Mouse (Mus musculus): ENCODE measurements around the gene Ang6. TPM values are rescaled to one million over a fixed set of nuclear protein-coding genes. Genes with fewer than 3 reads are reported as not detected.
"Not testable (repeated sequence)": the region's sequence is repeated elsewhere in the genome, so short reads cannot be mapped to it uniquely, and the experiment has no call there.

The Ang6 gene
- polyA plus RNA-seq, 1 experiment from 2014 or later = not detected

GRCm38 (mm10) chr14:43983897-43984296 lies 18.2 kb downstream of the Ang6 start:
- peaks cover 2% of the 10 kb centered on the region; the same call in 1 of the 2 replicates for H3K4me1 ChIP-seq (ENCODE audit: control insufficient read depth, insufficient read depth, low read length)
- no peaks in the 10 kb centered on the region for H3K9me3 ChIP-seq (replicated peaks; ENCODE audit: control insufficient read depth, low read length)
- 2% methylated on average over 4 of the region's 4 CpGs for WGBS
- no peak overlapping the region for H3K4me2 ChIP-seq (ENCODE audit: low read depth, low read length)
- H3K27ac ChIP-seq (ENCODE audit: low read length) = peak overlapping the region; percentile 57
- peak; percentile 87 for ATAC-seq (replicated peaks; ENCODE audit: extremely low read depth, insufficient read depth, low FRiP score)
- H3K9ac ChIP-seq (ENCODE audit: low read length) = no peak overlapping the region
- no peaks in the 10 kb centered on the region for H3K36me3 ChIP-seq (ENCODE audit: control insufficient read depth, insufficient read depth)
- no peak overlapping the region for H3K4me3 ChIP-seq (ENCODE audit: low read length)
- no peaks in the 10 kb centered on the region for H3K27me3 ChIP-seq (ENCODE audit: control insufficient read depth, insufficient read depth, low read length)

GRCm38 (mm10) chr14:43983454-43983853 lies 18.6 kb downstream of the Ang6 start:
- Histone ChIP-seq H3K4me2 (ENCODE audit: low read depth, low read length) (peak overlapping the region; percentile 18; the same call in 1 of the 2 replicates), H3K27me3 (ENCODE audit: control insufficient read depth, insufficient read depth, low read length) (no peaks in the 10 kb centered on the region), H3K36me3 (ENCODE audit: control insufficient read depth, insufficient read depth) (no peaks in the 10 kb centered on the region), H3K9me3 (replicated peaks; ENCODE audit: control insufficient read depth, low read length) (no peaks in the 10 kb centered on the region), H3K27ac (ENCODE audit: low read length) (peak overlapping the region; percentile 57), H3K9ac (ENCODE audit: low read length) (no peak overlapping the region), H3K4me3 (ENCODE audit: low read length) (no peak overlapping the region), H3K4me1 (ENCODE audit: control insufficient read depth, insufficient read depth, low read length) (peaks cover 2% of the 10 kb centered on the region; the same call in 1 of the 2 replicates)
- ATAC-seq (replicated peaks; ENCODE audit: extremely low read depth, insufficient read depth, low FRiP score) = peak; percentile 83
- 15% methylated on average over 4 of the region's 4 CpGs for WGBS

GRCm38 (mm10) chr14:43956769-43957168 lies 45.3 kb downstream of the Ang6 start, which contains the start of gene Ang5:
Gene Ang5, plus strand, starts transcription at chr14:43957069.
- not testable (repeated sequence) for H3K9ac ChIP-seq (ENCODE audit: low read length); H3K4me2 ChIP-seq (ENCODE audit: low read depth, low read length); H3K4me1 ChIP-seq (ENCODE audit: control insufficient read depth, insufficient read depth, low read length); H3K36me3 ChIP-seq (ENCODE audit: control insufficient read depth, insufficient read depth); H3K27ac ChIP-seq (ENCODE audit: low read length); H3K27me3 ChIP-seq (ENCODE audit: control insufficient read depth, insufficient read depth, low read length); ATAC-seq (replicated peaks; ENCODE audit: extremely low read depth, insufficient read depth, low FRiP score); H3K4me3 ChIP-seq (ENCODE audit: low read length); H3K9me3 ChIP-seq (replicated peaks; ENCODE audit: control insufficient read depth, low read length)
- no CpG with 5 or more reads among the region's 2 CpGs for WGBS

- not testable (repeated sequence) for H3K9me3 ChIP-seq (replicated peaks; ENCODE audit: control insufficient read depth, low read length); H3K27me3 ChIP-seq (ENCODE audit: control insufficient read depth, insufficient read depth, low read length); H3K27ac ChIP-seq (ENCODE audit: low read length); ATAC-seq (replicated peaks; ENCODE audit: extremely low read depth, insufficient read depth, low FRiP score); H3K9ac ChIP-seq (ENCODE audit: low read length); H3K4me3 ChIP-seq (ENCODE audit: low read length); H3K36me3 ChIP-seq (ENCODE audit: control insufficient read depth, insufficient read depth); H3K4me1 ChIP-seq (ENCODE audit: control insufficient read depth, insufficient read depth, low read length); H3K4me2 ChIP-seq (ENCODE audit: low read depth, low read length)
- WGBS = no CpG with 5 or more reads among the region's 1 CpGs
Observed at GRCm38 (mm10) chr14:43955074-43955473, 47.0 kb downstream of the Ang6 start.

- not testable (repeated sequence) for H3K4me3 ChIP-seq (ENCODE audit: low read length); H3K9me3 ChIP-seq (replicated peaks; ENCODE audit: control insufficient read depth, low read length); H3K9ac ChIP-seq (ENCODE audit: low read length); ATAC-seq (replicated peaks; ENCODE audit: extremely low read depth, insufficient read depth, low FRiP score); H3K36me3 ChIP-seq (ENCODE audit: control insufficient read depth, insufficient read depth); H3K4me2 ChIP-seq (ENCODE audit: low read depth, low read length); H3K27me3 ChIP-seq (ENCODE audit: control insufficient read depth, insufficient read depth, low read length); H3K4me1 ChIP-seq (ENCODE audit: control insufficient read depth, insufficient read depth, low read length); H3K27ac ChIP-seq (ENCODE audit: low read length)
- WGBS = 55% methylated on average over 2 of the region's 2 CpGs
Observed at GRCm38 (mm10) chr14:43953382-43953781, 48.7 kb downstream of the Ang6 start.

Other genes with a start within 250 kb of the Ang6 start
- gene Gm8180, start 217.5 kb downstream of the Ang6 start, polyA plus RNA-seq (2015; fragmentation: Nextera tagmentation; extraction: Ambion mirVana) = not detected in 2 replicates
- 0.29 and 0.55 TPM in 2 replicates for gene Ear1, start 126.8 kb downstream of the Ang6 start, polyA plus RNA-seq (2015; fragmentation: Nextera tagmentation; extraction: Ambion mirVana)
- not detected in 2 replicates for gene Ear10, start 78.7 kb downstream of the Ang6 start, polyA plus RNA-seq (2015; fragmentation: Nextera tagmentation; extraction: Ambion mirVana)
- gene Gm8113, start 76.9 kb downstream of the Ang6 start, polyA plus RNA-seq (2015; fragmentation: Nextera tagmentation; extraction: Ambion mirVana) = 24.3 and 26.0 TPM in 2 replicates
- not detected in 2 replicates for gene Ang5, start 45.2 kb downstream of the Ang6 start, polyA plus RNA-seq (2015; fragmentation: Nextera tagmentation; extraction: Ambion mirVana)
- 0.75 and 1.1 TPM in 2 replicates for gene Ear2, start 100.4 kb upstream of the Ang6 start, polyA plus RNA-seq (2015; fragmentation: Nextera tagmentation; extraction: Ambion mirVana)
- gene Gm3327, start 121.6 kb upstream of the Ang6 start, polyA plus RNA-seq (2015; fragmentation: Nextera tagmentation; extraction: Ambion mirVana) = not detected in 2 replicates
- gene Gm8212, start 195.4 kb upstream of the Ang6 start, polyA plus RNA-seq (2015; fragmentation: Nextera tagmentation; extraction: Ambion mirVana) = not detected in 2 replicates
- not detected in 2 replicates for gene 4930503E14Rik, start 211.0 kb upstream of the Ang6 start, polyA plus RNA-seq (2015; fragmentation: Nextera tagmentation; extraction: Ambion mirVana)

All from heart, embryonic 16.5 days (tissue).